Mouse (Mus musculus): Measurements from ENCODE around the gene Nhlrc4. TPM values are rescaled to one million over a fixed set of nuclear protein-coding genes. Genes with fewer than 3 reads are reported as not detected.

Gene Nhlrc4
- under 1 TPM; 0.54 to 0.98 TPM for total RNA-seq (2021)
- long read RNA-seq, experiment 1: 0 reads
- long read RNA-seq, experiment 2: 0 reads

DNA sequence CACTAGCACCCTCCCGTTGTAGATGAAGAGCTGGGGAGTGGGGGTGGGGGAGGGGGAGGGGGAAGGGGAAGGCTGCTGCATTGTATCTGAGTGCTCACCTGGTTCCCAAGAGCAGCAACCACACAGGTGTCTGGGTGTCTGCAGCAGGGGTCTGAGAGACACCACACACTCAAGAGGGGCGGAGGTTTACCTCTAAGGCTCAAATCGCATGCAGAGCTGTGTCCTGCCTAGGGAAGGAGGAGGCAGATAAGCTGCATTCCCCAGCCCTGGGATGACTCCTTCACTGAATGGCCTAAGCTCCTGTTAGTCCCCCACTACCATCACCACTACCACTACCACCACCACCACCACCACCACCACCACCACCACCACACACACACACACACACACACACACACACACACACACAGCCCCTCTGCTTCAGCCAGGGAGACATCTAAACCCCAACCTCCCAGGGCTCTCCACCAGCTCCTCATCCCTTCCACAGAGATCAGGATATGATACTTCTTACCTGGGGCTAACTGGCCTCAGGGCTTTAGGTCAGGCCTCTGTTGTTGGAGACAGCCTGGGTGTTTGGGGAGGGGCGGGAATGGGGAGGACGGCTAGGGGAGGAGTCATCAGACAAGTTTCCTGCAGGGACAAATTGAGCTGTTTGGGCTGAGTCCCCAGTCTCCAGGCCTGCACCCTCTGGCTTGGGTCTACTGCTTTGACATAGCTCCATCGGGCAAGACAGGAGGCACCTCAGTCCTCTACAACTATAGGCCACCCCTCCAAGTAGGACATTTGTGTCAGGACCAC, at the start of gene Nhlrc4, which contains the start of gene Pigq:
Gene Nhlrc4 (minus strand): TSS at position 596 of the 798 bp plus-strand sequence.
Gene Pigq (minus strand): TSS at position 571 of the 798 bp plus-strand sequence.
- DNase-seq (ENCODE audit: low spot score in 2 of 2): no peak

DNA sequence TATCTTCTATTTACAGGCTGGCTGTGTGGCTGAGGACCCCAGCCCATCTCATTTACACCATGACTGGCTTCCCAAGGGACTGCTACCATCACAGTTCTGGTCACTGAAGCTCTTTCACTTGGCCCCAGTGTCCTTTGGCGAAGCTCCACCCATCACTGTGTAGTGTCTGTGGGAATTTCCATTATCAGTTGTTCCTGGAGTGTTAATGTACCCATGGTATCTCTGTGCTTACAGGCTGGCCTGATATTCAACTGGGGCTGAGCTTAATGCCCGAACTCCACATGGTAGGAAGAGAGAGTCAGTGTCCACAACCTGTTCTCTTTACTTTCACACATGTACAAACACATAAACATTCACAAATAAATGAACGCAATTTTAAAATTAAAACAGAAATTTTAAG, 48.7 kb upstream of the Nhlrc4 start:
- DNase-seq (ENCODE audit: low spot score in 2 of 2): no peak

DNA sequence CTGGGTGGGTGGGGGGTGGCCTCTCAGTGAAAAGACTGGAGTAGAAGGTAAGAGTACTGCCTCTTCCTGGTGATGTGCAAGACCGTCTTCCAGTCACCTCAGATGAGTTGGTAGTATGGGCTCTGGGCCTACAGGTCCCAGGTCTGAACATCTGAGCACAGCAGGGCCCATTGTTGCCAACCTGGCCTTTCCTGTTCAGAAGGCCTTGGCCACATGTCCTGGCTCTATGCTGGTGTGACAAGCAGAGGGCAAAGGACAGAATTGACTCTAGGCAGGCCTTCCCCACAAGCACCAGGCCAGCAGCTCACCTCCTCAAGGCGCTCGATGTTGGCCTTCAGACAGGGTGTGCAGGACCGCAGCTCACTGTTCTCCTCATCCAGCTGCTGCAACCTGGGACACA, 47.5 kb upstream of the Nhlrc4 start:
- no peak for DNase-seq (ENCODE audit: low spot score in 2 of 2)

DNA sequence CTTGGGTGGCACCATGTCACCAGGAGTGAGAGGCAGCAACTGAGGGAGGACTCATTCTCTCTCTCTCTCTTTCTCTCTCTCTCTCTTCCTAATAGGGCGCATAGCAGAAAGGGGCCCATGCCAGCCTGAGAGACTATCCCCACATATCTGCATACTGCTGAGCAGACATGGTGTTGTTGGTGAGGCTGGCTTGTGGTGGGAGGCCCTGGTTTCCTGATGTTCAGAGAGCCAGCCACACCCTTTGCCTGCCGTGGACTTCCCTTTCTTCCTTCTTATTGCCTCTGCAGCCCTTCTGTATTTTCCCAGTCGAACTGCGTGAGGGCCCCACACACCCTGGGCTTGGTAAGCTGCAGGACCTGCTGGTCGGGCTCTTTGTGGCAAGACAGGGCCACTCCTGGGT, 45.6 kb upstream of the Nhlrc4 start:
- DNase-seq (ENCODE audit: low spot score in 2 of 2): no peak

DNA sequence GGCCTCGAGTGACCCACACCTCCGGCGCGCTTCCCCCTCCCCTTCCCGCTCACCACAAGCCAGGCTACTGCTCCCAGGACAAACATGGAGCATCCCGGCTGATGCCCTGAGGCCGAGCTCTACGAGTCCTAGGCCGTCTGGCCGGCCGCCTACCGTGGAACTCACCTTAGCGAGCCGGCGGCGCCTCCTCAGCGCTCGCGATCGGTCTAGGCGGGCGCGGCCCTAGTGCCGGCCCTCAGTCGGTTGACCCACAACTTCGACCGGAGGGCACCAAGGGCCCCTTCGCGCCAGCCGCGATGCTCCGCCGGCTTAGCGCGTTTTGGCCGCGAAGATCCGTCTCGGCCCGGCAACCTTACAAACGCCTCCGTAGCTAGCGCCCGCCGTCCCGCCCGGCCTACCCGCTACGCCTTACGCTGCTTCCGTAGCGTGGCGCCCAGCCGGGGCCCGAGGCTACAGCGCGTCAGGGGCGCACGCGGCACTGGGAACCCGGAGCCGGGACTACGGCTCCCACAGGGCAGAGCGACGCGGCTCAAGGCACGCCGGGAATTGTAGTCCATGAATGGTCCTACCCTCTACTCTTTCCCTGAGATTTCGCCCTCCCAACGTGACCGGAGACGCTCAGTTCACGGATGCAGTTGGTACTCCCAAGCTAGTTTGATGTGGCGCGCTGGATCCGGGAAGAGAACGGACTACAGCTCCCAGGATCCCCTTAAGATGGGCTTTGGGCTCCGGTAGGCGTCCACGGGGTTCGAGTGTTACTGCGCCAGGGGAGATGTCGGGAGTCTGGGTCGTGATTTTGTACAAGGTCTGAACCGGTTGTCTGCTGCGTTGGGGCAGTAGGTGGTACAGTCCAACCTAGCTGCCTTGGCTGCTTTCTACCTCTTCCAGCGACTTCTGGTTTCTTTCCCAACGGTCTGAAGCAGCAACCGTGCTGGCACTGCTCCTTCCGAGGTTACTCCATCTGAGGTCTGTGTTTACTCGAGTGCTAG, 40.8 kb upstream of the Nhlrc4 start, which contains the start of gene Capn15:
Gene Capn15 (minus strand): TSS at position 491 of the 989 bp plus-strand sequence.
- DNase-seq (ENCODE audit: low spot score in 2 of 2): peak; percentile 92 to 95

DNA sequence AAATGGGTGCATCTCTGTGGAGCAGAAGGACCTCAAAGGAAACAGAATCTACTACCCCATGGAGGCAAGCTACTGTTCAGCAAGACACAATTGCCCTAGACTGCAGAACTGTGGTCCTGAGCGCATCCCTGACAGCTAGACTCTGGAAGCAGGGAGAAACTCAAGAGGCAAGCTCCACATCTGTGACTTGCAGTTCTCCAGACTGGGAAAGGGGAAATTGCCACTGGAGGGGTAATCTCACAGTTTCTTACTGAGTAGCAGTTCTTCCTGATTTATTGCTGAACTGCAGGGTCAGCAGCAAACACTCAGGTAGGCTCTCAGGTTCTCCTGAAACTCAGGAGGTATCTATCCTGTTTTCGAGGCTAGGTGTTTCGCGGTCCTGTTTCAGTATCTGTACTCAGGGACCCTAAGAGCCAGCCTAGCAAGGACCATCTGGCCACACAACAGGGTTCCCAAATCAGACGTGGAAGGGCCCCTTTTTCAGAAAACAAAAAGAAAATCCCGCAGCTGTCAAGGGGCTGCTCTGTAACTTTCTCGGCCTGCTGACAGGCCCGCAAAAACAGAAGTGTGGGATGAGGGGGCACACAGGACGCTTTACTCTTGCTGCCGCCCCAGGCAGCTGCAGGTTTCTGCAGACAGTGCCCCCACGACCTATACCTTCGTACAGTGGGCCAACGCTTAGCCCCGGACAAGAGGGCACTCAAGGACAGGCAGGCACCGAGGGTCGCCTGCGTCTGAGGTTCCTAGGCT, 40.0 kb upstream of the Nhlrc4 start:
- DNase-seq (ENCODE audit: low spot score in 2 of 2): no peak

DNA sequence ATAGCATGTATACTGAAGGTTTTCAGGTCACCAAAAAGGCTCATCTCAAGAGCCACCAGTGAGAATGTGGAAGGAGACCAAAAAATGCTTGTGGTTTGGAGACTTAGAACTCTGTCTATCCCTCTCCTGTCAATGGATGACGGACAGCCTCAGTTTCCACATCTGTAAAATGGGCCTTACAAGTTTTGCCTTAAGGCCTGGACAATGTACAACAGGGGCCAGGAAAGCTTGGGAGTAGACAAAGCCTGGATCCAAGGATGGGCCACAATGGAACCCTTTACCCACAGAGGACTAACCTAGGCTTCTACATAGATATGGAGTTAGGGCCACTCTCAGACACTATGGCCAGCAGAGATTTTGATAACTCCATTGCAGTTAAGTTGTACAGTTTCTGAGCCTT, 39.3 kb upstream of the Nhlrc4 start:
- no peak for DNase-seq (ENCODE audit: low spot score in 2 of 2)

DNA sequence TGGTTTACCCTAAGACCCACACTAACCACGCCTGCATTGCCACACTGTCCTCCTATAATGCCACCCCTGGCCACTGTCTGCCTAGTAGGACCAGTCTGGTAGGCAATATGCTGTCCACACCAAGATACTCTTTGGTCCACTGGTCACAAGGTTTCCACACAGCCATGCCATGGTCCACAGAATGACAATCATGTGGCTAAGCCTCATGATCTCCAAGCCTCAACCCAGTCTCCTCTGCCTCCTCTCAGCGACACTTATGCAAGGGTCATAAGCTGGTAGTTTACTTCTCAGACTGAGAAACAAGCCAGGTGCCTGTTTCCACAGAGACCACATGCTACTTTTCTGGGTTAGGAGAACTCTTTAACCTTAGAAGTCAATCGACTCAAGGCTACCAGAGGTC, 38.2 kb upstream of the Nhlrc4 start:
- no peak for DNase-seq (ENCODE audit: low spot score in 2 of 2)

DNA sequence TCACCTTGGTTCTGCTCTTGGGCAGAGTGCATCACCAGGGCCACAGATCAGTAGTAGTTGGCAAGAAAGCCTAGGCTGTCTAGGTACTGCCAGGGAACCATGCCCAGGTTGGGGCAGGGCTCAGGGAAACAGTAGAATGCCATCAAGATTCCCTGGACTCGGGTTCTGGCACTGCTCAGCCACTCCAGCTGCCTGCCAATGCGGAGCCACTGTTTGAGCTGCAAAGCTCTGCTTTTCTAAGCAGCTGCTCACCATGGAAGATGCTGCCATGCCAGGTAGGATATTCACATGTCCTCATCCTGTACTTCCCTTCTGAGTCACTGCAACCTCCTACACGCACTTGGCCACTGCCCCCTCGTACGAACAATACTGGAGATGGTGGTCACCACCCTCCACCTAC, 36.1 kb upstream of the Nhlrc4 start:
- peak; percentile 38 to 59 for DNase-seq (ENCODE audit: low spot score in 2 of 2)

DNA sequence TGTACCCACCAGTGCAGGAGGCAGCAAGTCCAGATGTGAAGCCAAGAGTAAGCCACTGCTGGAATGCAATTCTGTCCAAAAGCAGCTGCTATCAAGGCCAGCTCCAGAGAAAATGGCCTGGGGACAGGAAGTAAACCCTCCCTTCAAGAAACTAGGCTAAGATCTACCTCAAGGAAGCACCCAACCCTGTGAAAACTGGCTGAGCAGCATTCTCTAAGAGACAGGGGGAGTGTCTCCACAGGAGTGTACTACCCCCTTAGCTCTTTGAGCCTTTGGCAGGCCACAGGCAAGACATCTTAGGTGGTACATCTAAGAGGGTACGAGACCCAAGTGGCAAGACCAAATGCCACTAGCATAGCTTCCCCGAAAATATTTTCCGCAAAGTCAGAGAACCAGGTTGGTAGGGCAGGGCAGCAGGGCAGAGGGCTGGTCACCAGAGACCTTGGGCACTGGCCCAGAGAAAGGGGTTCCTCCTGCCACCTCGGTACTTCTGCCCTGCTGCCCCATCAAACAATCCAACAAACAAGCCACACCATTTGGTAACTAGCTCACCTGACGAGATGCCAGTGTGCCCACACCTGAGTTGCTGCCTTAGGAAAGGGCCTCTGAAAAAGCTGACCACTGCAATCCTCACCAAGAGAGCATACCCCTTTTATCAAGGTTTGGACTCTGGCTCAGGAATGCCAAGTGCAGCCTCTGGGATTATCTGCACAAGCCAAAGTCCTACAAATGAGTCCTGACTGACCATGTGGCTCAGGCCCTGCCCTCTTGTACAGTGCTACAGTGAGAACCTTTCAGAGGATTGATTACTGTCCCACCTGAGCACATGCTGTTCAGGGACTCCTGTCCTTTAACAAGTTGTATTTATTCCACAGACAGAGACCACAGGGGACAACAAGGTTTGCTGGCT, 35.3 kb upstream of the Nhlrc4 start:
- DNase-seq (ENCODE audit: low spot score in 2 of 2): no peak

DNA sequence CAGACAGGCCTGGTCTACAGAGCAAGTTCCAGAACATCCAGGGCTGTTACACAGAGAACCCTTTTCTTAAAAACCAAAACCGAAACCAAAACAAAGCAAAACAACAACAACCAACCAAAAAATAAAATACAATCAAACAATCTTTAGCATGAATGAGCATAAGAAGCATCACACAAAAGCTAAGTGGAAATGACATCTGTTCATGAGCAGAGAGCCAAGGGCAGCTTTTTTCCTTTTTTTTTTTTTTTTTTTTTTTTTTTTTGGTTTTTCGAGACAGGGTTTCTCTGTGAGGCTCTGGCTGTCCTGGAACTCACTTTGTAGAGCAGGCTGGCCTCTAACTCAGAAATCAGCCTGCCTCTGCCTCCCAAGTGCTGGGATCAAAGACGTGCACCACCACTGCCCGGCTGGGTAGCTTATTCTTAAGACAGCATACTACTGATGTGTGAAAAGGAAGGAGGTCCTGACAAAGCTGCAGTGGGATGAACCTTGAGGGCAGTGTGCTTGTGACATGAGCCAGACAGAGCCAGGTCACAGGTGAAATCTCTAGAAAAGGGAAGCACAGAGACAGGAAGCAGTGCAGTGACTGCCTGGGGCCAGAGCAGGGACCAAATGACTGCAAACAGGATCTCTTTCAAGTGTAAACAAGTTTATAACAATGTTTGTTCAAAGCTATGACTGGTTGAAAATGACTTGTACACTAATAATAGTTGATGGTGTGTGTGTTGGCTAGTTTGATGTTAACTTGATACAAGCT, 26.4 kb upstream of the Nhlrc4 start:
- DNase-seq (ENCODE audit: low spot score in 2 of 2): no peak

DNA sequence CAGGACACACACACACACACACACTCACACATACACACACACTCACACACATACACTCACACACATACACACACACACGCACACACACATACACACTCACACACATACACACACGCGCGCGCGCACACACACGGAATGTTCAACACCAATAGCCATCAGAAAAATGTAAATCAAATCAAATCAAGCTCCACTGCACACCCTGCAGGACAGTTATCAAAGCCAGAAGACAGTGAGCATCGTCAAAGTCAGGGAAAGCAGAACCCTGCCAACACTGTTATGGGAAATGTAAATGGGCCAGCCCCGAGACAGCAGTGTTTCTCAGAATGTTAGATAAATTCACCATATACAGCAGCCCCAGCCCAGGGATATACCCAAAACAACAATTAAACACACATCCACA, 25.7 kb upstream of the Nhlrc4 start:
- DNase-seq (ENCODE audit: low spot score in 2 of 2): no peak

DNA sequence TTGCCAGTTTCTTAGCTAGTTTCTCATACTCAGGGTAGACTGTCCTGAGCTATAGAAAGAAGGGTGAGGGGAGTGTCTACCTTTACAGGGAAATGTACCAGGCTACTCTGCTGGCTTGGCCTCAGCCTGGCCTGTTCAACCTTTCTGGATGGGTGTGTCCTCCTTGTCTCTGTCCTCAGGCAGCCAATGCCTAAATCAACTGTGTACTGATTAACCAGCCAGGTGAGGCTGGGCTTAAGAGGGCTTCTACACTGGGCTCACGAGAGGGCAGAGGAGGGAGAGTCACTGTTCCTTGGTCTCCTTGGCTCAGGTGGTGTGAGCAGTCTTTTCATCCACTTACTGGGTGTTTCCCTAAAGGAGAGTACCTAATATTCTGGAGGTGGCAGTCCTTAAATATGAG, 23.4 kb upstream of the Nhlrc4 start:
- DNase-seq (ENCODE audit: low spot score in 2 of 2): no peak

DNA sequence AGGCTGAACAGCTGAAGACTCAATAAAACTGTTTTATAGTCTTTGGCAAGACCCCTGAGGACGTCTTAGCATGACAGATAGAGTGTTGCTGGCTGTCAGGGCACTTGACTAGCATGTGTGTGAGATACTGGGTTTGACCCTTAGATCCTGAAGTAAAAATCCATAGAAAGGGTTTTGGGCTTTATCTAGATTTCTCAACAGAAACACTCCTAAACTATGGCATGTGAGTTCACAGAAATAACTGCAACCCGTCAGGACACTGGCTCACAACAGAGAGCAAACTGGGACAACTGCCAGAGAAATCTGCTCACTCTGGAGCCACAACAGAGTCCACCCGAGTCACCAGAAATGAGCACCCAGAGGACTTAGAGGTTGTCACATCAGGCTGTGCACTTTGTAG, 22.9 kb upstream of the Nhlrc4 start:
- no peak for DNase-seq (ENCODE audit: low spot score in 2 of 2)

DNA sequence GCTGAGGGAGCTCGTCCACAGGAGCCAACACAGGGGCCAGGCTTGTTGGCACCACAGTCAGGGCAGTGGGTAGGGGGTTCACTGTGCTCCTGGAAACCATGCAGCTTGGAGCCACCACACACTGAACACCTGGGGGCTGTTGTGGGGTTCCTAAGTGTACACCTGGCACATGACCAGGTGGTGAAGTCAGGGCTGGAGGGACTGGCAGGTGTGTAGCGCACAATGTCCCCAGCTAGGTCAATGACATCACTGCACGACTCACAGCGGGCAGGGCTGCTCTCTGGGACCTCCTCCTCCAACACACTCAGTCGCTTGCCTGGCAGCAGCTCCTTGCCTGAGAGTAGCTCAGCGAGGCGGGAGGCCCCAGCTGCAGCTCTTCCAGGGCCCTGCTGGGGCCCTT, 19.5 kb upstream of the Nhlrc4 start:
- DNase-seq (ENCODE audit: low spot score in 2 of 2): no peak

DNA sequence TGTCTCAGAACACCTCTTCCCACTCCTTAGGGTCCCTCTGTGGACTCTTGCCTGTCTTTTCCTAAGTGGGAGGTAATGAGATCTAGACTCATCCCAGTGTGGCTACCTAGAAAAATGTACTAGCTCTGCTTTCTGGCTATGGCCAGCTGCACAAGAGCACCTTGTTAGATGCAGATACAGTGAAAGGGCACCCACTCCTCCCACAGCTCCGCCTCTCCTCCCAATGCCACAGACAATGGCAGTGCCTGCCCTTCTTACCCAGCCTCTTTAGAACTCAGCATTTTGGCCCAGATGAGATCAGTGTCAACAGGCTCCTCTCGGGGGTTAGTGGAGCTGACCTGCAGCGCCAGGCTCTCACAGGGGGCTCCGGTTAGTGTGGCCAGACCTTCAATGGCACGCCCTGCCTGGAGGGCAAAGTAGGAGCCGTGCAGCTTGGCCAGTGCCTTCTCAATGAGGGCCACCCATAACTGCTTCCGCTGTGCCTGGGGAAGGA, 17.7 kb upstream of the Nhlrc4 start:
- DNase-seq (ENCODE audit: low spot score in 2 of 2): no peak

DNA sequence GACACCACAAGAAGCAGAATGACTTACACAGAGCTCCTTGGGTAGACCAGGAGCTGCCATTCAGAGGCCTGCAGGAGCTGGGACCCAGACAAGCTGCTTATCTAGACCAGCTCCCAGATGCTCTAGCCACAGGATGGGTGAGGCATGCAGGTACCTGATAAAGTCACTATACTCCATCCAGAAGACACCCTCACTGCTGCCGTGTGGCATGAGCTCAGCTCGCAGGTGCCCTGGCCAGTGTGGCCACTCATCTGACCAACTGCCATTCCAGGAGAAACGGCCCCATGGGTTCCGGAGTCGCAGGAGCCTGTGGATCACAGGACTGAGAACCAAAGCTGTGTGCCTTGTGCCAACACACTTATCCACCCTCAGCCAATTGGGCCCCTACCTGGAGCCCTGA, 16.8 kb upstream of the Nhlrc4 start:
- no peak for DNase-seq (ENCODE audit: low spot score in 2 of 2)

DNA sequence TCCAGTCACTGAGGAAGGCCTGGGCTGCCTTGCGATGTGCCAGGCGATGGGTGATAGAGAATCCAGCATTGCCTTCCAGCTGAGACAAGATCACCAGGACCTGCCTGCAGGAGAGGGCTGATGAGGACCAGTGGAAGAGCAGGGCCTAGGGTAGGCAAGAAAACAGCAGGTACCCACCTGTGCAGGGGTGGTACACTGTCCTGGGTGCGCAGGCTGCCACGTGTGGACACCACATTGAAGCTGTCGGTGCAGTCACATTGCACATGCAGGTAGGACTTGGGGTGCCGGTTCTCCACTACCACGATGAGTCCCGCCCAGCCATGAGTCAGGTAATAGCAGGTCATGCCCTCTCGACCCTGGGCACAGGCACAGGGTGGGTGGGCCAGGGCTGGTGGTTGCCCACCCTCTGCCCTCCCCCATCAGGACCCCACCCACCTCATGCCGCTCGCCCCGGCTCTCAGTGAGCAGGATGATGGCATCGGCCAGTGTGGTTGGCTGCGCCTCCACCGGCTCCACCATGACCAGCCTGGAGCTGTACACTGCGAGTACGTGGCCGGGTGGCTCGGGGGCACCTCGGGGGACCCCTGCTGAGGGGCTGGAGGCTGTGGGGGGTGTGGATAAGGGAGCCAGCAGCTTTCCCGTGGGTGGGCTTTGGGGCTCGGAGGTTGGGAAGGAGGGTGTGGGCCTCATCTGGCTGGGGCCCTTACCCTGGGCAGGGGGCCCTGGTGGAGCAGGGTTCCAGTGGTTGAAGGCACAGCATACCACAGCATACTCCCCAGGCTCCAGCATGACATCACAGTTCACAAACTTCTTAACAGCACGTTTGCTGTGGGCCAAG, 15.1 kb upstream of the Nhlrc4 start:
- DNase-seq (ENCODE audit: low spot score in 2 of 2): no peak

All from left cerebral cortex, adult 18-20 months (tissue).